Mouse (Mus musculus): ENCODE results near the gene Ace.

DNA sequence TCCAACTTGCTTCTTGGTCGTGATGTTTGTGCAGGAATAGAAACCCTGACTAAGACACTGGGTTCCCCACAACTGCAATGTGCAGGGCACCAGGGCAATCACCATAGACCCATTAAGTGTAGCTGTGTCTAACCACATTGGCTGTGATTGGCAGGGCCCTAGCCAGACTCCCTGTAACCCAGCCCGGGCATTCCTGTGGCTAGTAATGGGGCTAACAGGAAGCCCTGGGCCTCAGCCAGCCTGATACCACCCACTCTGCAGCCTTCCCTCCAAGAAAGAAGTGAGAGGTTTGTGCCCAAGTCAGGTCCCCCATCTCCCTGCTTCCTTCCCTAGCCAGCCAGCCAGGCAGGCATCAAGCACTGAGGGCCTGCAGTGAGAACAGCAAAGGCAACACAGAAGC lies 19.5 kb upstream of the Ace start:
- TF ChIP-seq CTCF (IDR thresholded peaks at IDR 0.05; ENCODE audit: low read depth, low read length), result no peak
- no peak for TF ChIP-seq POLR2A (IDR thresholded peaks at IDR 0.05; ENCODE audit: borderline replicate concordance, low read depth, low read length)

Data from bone marrow macrophage, adult 2 months (primary cell).